Mouse (Mus musculus): ENCODE data around the gene Lingo1. TPM values are rescaled to one million over a fixed set of nuclear protein-coding genes. Genes with fewer than 3 reads are reported as not detected.

Gene Lingo1
- polyA plus RNA-seq, 1 experiment from 2014 or later: 8.3 TPM

DNA sequence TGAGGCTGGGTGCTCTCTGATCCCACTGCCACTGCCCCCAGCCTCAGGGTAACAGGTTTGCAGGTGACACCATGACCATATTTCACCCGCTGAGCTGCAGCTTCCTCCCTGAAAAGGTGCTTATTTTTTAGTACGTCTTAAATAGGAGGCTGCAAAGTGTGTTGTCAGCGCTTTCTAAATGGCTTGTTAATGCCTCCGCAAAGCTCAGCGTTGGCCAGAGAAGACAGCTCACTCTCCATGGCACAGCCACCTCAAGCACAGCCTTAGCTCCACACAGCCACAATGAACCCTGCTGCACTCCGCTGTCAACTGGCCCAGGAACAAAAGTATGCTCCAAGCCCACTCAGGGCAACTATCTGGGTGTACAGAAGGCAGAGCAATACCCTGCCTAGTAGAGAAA, 85.3 kb downstream of the Lingo1 start:
- no peak for DNase-seq (ENCODE audit: low spot score)
- no peak overlapping the region for H3K27ac ChIP-seq (replicated peaks; ENCODE audit: low read depth, low read length)
- H3K36me3 ChIP-seq (ENCODE audit: control insufficient read depth, insufficient read depth, low read length): no peaks in the 10 kb centered on the region
- H3K9ac ChIP-seq (ENCODE audit: low read depth, low read length): no peak overlapping the region
- no peaks in the 10 kb centered on the region for H3K9me3 ChIP-seq (ENCODE audit: control insufficient read depth, low read length)
- H3K4me2 ChIP-seq (ENCODE audit: low read depth, low read length): no peak overlapping the region
- no peaks in the 10 kb centered on the region for H3K27me3 ChIP-seq (replicated peaks; ENCODE audit: control insufficient read depth, insufficient read depth, low read length)
- no peak for ATAC-seq (ENCODE audit: low read depth)
- WGBS: 86% methylated on average over 6 of the region's 6 CpGs
- no peak overlapping the region for H3K4me3 ChIP-seq (ENCODE audit: low read depth, low read length)
- H3K4me1 ChIP-seq (ENCODE audit: control insufficient read depth, insufficient read depth, low read length): no peaks in the 10 kb centered on the region

DNA sequence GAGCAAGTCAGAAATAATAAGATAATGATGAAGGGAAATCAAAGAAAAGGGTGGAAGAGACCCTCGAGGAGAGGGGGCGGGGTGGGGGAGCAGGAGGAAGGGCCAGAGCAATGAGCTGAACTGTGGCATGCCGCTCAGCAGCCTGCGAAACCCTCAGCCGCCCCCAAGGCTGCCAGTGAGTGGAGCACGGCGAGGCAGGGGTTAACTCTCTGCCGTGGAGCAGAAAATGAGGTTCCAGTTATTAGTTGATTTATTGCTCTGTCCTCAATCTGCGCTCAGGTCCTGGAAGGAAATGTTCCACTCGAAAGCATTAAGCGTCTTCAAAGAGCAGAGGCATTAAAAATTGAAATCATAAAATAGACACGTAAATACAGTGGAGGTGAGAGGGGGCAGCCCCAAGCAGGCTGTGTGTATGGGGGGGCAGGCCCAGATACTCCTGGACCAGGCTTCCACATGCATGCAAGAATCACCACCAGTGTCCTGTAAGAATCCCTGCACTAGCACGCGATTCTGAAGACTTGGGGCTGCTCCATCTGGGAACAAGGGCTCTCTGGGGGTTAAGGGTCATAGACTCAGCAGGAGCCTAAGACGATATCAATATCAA, 89.7 kb downstream of the Lingo1 start:
- H3K9ac ChIP-seq (ENCODE audit: low read depth, low read length): no peak overlapping the region
- no peaks in the 10 kb centered on the region for H3K36me3 ChIP-seq (ENCODE audit: control insufficient read depth, insufficient read depth, low read length)
- no peak for ATAC-seq (ENCODE audit: low read depth)
- no peak overlapping the region for H3K4me2 ChIP-seq (ENCODE audit: low read depth, low read length)
- no peaks in the 10 kb centered on the region for H3K9me3 ChIP-seq (ENCODE audit: control insufficient read depth, low read length)
- no peak for DNase-seq (ENCODE audit: low spot score)
- H3K27me3 ChIP-seq (replicated peaks; ENCODE audit: control insufficient read depth, insufficient read depth, low read length): no peaks in the 10 kb centered on the region
- no peak overlapping the region for H3K4me3 ChIP-seq (ENCODE audit: low read depth, low read length)
- 43% methylated on average over 15 of the region's 15 CpGs for WGBS
- H3K27ac ChIP-seq (replicated peaks; ENCODE audit: low read depth, low read length): no peak overlapping the region
- H3K4me1 ChIP-seq (ENCODE audit: control insufficient read depth, insufficient read depth, low read length): no peaks in the 10 kb centered on the region

DNA sequence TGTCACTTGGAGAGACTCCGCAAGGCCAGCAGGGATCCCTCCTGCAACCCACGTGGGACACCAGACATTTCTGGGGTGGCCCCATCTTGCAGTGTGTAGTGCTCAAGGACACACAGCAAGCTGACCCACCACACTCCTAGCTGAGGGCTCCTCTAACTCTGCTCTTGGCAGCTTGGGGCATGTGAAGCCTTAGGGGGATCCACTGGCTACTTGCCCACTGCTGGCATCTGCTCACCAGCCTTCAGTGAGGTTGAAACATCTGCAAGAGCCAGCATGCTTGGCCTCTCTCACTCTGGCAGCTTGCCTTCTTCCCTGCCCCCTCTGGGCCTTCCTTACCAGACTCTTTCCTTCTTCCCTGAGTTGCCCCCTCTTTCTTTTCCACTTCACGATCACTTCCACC, 94.9 kb downstream of the Lingo1 start:
- no peaks in the 10 kb centered on the region for H3K27me3 ChIP-seq (replicated peaks; ENCODE audit: control insufficient read depth, insufficient read depth, low read length)
- H3K4me2 ChIP-seq (ENCODE audit: low read depth, low read length): no peak overlapping the region
- no peaks in the 10 kb centered on the region for H3K9me3 ChIP-seq (ENCODE audit: control insufficient read depth, low read length)
- DNase-seq (ENCODE audit: low spot score): peak; percentile 83
- ATAC-seq (ENCODE audit: low read depth): peak; percentile 57
- H3K4me3 ChIP-seq (ENCODE audit: low read depth, low read length): no peak overlapping the region
- no peak overlapping the region for H3K9ac ChIP-seq (ENCODE audit: low read depth, low read length)
- H3K36me3 ChIP-seq (ENCODE audit: control insufficient read depth, insufficient read depth, low read length): no peaks in the 10 kb centered on the region
- 46% methylated on average over 3 of the region's 3 CpGs for WGBS
- H3K4me1 ChIP-seq (ENCODE audit: control insufficient read depth, insufficient read depth, low read length): no peaks in the 10 kb centered on the region
- no peak overlapping the region for H3K27ac ChIP-seq (replicated peaks; ENCODE audit: low read depth, low read length)

DNA sequence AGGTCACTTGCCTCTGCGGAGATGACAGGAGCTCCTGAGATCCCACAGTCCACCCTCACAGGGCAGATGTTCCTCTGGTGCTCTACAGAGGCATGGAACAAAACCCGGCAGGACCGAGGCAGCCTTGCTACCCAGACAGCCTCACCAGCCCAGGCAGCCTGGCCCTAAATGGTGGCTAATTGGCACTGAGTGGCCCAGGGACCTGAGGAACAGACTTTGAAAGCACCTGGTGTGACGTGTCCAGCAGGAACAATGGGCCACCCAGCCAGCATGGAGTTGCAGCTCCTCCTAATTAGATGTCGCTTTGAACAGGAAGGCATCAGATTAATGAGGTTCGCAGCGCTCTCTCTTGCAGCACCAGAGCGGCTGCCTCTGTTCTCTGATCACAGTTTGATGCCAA, 95.4 kb downstream of the Lingo1 start:
- Histone ChIP-seq H3K9ac (ENCODE audit: low read depth, low read length) (no peak overlapping the region), H3K4me1 (ENCODE audit: control insufficient read depth, insufficient read depth, low read length) (no peaks in the 10 kb centered on the region), H3K4me3 (ENCODE audit: low read depth, low read length) (no peak overlapping the region), H3K27me3 (replicated peaks; ENCODE audit: control insufficient read depth, insufficient read depth, low read length) (no peaks in the 10 kb centered on the region), H3K9me3 (ENCODE audit: control insufficient read depth, low read length) (no peaks in the 10 kb centered on the region), H3K27ac (replicated peaks; ENCODE audit: low read depth, low read length) (no peak overlapping the region), H3K36me3 (ENCODE audit: control insufficient read depth, insufficient read depth, low read length) (no peaks in the 10 kb centered on the region), H3K4me2 (ENCODE audit: low read depth, low read length) (no peak overlapping the region)
- 67% methylated on average over 8 of the region's 8 CpGs for WGBS
- ATAC-seq (ENCODE audit: low read depth) (no peak; the same call in 1 of the 2 replicates), DNase-seq (ENCODE audit: low spot score) (no peak)

DNA sequence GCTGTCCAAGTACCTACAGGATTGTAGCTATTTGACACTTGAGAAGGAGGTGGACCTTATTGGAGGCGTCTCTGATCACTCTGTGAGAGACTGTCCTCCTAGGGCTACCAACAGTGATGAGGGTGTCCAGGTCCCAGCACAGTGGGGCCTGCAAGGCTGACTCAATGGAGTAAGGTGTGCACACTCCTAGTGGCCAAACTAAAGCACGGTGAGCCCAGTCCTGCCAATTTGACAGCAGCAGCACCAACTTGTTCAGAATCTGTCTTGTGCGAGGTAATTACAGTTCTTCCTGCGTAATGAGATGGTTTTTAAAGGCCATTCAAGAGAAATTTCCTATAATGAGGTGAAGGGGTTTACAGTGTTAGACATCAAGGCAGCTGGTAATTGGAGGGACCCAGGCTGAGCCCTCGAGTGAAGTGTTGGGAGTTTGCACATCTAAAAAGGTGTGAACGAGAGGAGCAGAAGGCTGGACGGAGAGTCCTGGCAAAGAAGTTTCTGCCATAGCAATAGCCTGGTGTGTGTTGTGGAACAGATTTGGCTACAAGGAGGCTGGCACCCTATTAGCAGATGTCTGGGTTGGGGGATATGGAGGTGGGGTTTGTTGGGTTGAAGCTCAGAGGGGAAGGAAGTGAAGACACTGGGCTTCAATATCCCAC, 97.4 kb downstream of the Lingo1 start:
- H3K27ac ChIP-seq (replicated peaks; ENCODE audit: low read depth, low read length): no peak overlapping the region
- no peaks in the 10 kb centered on the region for H3K36me3 ChIP-seq (ENCODE audit: control insufficient read depth, insufficient read depth, low read length)
- ATAC-seq (ENCODE audit: low read depth): no peak
- no peak overlapping the region for H3K9ac ChIP-seq (ENCODE audit: low read depth, low read length)
- H3K4me2 ChIP-seq (ENCODE audit: low read depth, low read length): no peak overlapping the region
- no peaks in the 10 kb centered on the region for H3K27me3 ChIP-seq (replicated peaks; ENCODE audit: control insufficient read depth, insufficient read depth, low read length)
- H3K9me3 ChIP-seq (ENCODE audit: control insufficient read depth, low read length): no peaks in the 10 kb centered on the region
- 77% methylated on average over 7 of the region's 7 CpGs for WGBS
- DNase-seq (ENCODE audit: low spot score): no peak
- no peak overlapping the region for H3K4me3 ChIP-seq (ENCODE audit: low read depth, low read length)
- no peaks in the 10 kb centered on the region for H3K4me1 ChIP-seq (ENCODE audit: control insufficient read depth, insufficient read depth, low read length)

DNA sequence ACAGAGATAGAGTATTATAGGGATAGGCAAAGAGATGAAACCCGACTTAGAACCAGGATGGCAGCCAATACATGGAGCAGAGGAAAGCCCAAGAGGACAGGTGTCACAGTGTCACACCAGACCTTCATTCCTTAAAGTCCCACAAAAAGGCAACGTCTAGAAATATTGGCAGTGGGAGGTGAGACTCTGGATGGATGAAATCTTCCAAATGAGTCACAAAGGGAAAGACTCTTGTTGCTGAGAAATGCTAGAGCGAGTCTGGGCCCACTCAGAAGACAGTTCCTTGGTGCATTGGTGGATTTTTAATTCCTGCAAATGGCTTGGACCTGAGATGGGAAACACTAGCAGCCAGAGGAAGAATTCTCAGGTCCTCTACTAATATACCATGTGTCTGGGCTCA, 102.2 kb downstream of the Lingo1 start:
- Histone ChIP-seq H3K4me2 (ENCODE audit: low read depth, low read length) (no peak overlapping the region), H3K27me3 (replicated peaks; ENCODE audit: control insufficient read depth, insufficient read depth, low read length) (no peaks in the 10 kb centered on the region), H3K9ac (ENCODE audit: low read depth, low read length) (no peak overlapping the region), H3K4me3 (ENCODE audit: low read depth, low read length) (no peak overlapping the region), H3K9me3 (ENCODE audit: control insufficient read depth, low read length) (no peaks in the 10 kb centered on the region), H3K4me1 (ENCODE audit: control insufficient read depth, insufficient read depth, low read length) (peaks cover 4% of the 10 kb centered on the region; the same call in 1 of the 2 replicates), H3K36me3 (ENCODE audit: control insufficient read depth, insufficient read depth, low read length) (no peaks in the 10 kb centered on the region), H3K27ac (replicated peaks; ENCODE audit: low read depth, low read length) (no peak overlapping the region)
- no peak for ATAC-seq (ENCODE audit: low read depth)
- DNase-seq (ENCODE audit: low spot score): no peak
- 83% methylated on average over 3 of the region's 3 CpGs for WGBS

DNA sequence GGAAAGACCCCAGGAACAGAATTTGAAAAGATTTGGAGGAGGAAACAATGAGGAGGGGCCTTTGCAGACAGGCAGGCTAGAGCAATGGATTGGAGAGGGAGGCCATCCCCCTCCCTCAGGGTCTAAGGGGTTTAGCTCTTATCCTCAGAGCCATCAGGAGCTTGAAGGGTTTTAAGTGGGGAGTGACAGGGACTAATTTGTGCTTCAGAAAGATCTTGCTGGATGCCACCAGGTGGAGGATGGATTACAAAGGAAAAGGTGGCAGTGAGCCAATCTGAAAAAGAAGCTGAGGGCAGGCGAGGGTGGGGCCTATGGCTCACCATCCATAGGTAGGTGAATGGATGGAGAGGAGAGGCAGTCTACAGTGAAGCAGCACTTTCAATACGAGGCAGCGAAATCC, 105.0 kb downstream of the Lingo1 start:
- Histone ChIP-seq H3K4me1 (ENCODE audit: control insufficient read depth, insufficient read depth, low read length) (peaks cover 18% of the 10 kb centered on the region), H3K36me3 (ENCODE audit: control insufficient read depth, insufficient read depth, low read length) (no peaks in the 10 kb centered on the region), H3K4me3 (ENCODE audit: low read depth, low read length) (no peak overlapping the region), H3K27me3 (replicated peaks; ENCODE audit: control insufficient read depth, insufficient read depth, low read length) (no peaks in the 10 kb centered on the region), H3K9me3 (ENCODE audit: control insufficient read depth, low read length) (no peaks in the 10 kb centered on the region), H3K27ac (replicated peaks; ENCODE audit: low read depth, low read length) (no peak overlapping the region), H3K4me2 (ENCODE audit: low read depth, low read length) (no peak overlapping the region), H3K9ac (ENCODE audit: low read depth, low read length) (no peak overlapping the region)
- WGBS: 75% methylated on average over 3 of the region's 3 CpGs
- DNase-seq (ENCODE audit: low spot score) (peak; percentile 35), ATAC-seq (ENCODE audit: low read depth) (peak; percentile 22; the same call in 1 of the 2 replicates)

DNA sequence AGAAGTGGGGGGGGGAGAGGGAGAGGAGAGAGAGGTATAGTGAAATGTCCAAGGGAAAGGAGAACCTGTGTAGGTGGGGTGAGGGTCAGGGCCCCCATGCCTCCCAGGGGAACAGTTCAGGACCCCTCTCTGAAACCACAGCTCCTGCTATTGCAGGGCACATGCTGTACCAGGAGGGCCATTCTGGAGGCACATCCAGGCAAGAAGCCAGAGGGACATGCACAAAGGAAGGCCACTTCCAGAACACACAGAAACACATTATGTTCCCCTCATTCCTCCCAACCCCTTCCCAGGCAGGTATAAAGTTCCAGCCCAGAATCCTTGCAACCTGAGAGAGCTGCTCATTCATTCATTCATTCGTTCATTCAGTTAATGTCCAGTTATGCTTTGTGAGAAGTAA, 105.6 kb downstream of the Lingo1 start:
- H3K4me2 ChIP-seq (ENCODE audit: low read depth, low read length): no peak overlapping the region
- WGBS: 68% methylated on average over 1 of the region's 1 CpGs
- H3K9me3 ChIP-seq (ENCODE audit: control insufficient read depth, low read length): no peaks in the 10 kb centered on the region
- no peaks in the 10 kb centered on the region for H3K27me3 ChIP-seq (replicated peaks; ENCODE audit: control insufficient read depth, insufficient read depth, low read length)
- H3K4me1 ChIP-seq (ENCODE audit: control insufficient read depth, insufficient read depth, low read length): peaks cover 21% of the 10 kb centered on the region
- H3K27ac ChIP-seq (replicated peaks; ENCODE audit: low read depth, low read length): no peak overlapping the region
- no peak for DNase-seq (ENCODE audit: low spot score)
- no peaks in the 10 kb centered on the region for H3K36me3 ChIP-seq (ENCODE audit: control insufficient read depth, insufficient read depth, low read length)
- no peak for ATAC-seq (ENCODE audit: low read depth)
- H3K9ac ChIP-seq (ENCODE audit: low read depth, low read length): no peak overlapping the region
- no peak overlapping the region for H3K4me3 ChIP-seq (ENCODE audit: low read depth, low read length)

DNA sequence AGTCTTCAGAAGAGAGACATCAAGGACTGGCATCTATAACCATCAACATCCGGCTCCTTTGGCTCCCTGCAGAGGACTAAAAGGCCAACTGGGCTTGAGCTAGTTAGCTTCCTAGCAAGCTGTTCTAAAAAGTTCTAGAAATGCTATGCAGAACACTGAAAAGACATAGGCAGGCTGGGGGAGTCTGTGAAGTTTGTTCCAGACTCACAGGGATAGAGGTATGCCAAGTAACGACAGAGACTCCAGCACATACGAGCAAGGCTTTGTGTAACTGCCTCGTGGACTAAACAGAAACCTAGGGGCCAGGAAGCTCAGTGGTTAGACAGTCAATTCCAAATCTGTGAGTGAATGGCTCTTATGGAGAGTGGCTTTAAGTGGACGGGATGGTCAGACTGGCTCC, 108.8 kb downstream of the Lingo1 start:
- no peak for DNase-seq (ENCODE audit: low spot score)
- Histone ChIP-seq H3K4me1 (ENCODE audit: control insufficient read depth, insufficient read depth, low read length) (peaks cover 21% of the 10 kb centered on the region), H3K27me3 (replicated peaks; ENCODE audit: control insufficient read depth, insufficient read depth, low read length) (no peaks in the 10 kb centered on the region), H3K9ac (ENCODE audit: low read depth, low read length) (no peak overlapping the region), H3K9me3 (ENCODE audit: control insufficient read depth, low read length) (no peaks in the 10 kb centered on the region), H3K4me2 (ENCODE audit: low read depth, low read length) (no peak overlapping the region), H3K27ac (replicated peaks; ENCODE audit: low read depth, low read length) (peak overlapping the region; percentile 73), H3K36me3 (ENCODE audit: control insufficient read depth, insufficient read depth, low read length) (no peaks in the 10 kb centered on the region), H3K4me3 (ENCODE audit: low read depth, low read length) (no peak overlapping the region)
- no peak for ATAC-seq (ENCODE audit: low read depth)
- 75% methylated on average over 5 of the region's 5 CpGs for WGBS

Data from embryonic facial prominence, embryonic 14.5 days (tissue).